Mouse (Mus musculus) olfactory bulb, adult 2 months (tissue): Measurements from ENCODE around the gene Sema4a.

Source experiments
- CTCF ChIP-seq: fragments of 200-500 bp; IDR thresholded peaks from 2 replicates; pipeline ENCODE4 v1.5.1; 2012; ENCODE audit warnings: low read depth, mild to moderate bottlenecking, low read length, moderate library complexity; ENCODE audit not compliant: insufficient read depth
- POLR2A ChIP-seq: fragments of 200-500 bp; IDR thresholded peaks from 2 replicates; pipeline ENCODE4 v1.6.1; 2012; ENCODE audit warnings: mild to moderate bottlenecking, low read depth, low read length, moderate library complexity; ENCODE audit not compliant: insufficient read depth

DNA sequence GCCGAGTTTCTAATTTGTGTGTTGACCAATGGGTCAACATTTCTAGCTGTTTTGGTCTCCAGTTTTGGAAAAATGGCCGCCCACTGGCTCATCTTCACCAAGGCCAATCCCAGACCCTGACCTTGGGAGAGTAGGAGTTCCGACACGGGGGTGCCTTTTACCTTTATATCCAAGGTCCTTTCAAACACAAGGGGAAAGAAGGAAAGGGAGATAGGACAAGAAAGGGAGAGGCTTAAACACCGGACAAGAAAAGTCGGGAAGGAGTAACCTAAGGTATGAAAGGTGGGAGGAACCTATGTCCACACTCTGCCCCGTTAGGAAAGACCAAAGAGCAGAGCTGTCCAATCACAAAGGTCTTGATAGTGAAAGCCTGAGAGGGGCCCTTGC is 50.3 kb downstream of the Sema4a start:
- TF ChIP-seq CTCF (no peak), POLR2A (no peak)
